Mouse (Mus musculus) E14TG2a.4 (cell line): ENCODE data around the gene Vcl.

Experiments used
- H3K27me3 ChIP-seq: 2 replicates; pipeline ENCODE4 v1.6.1; 2014; ENCODE audit warnings: low read length, control low read depth; ENCODE audit not compliant: insufficient read depth
- H3K36me3 ChIP-seq: 2 replicates; pipeline ENCODE4 v1.6.1; 2014; ENCODE audit warnings: low read length, control low read depth; ENCODE audit not compliant: insufficient read depth
- H3K4me1 ChIP-seq: replicated peaks from 2 replicates; pipeline ENCODE4 v1.6.1; 2014; ENCODE audit warnings: low read depth, low read length, control low read depth
- H3K4me3 ChIP-seq: replicated peaks from 2 replicates; pipeline ENCODE4 v1.5.1; 2014; ENCODE audit warnings: mild to moderate bottlenecking, low read length
- H3K9me3 ChIP-seq: 2 replicates; pipeline ENCODE4 v1.6.1; 2014; ENCODE audit warnings: low read length, control low read depth
- CTCF ChIP-seq: conservative IDR thresholded peaks from 2 replicates; pipeline ENCODE4 v1.5.1; 2014; ENCODE audit warnings: low read length
- NANOG ChIP-seq: IDR thresholded peaks from 2 replicates; pipeline ENCODE4 v1.6.1; 2014; ENCODE audit warnings: borderline replicate concordance, low read length, mixed read lengths
- POU5F1 ChIP-seq: IDR thresholded peaks from 2 replicates; pipeline ENCODE4 v1.6.1; 2014; ENCODE audit warnings: low read length, borderline replicate concordance

Gene Vcl

DNA sequence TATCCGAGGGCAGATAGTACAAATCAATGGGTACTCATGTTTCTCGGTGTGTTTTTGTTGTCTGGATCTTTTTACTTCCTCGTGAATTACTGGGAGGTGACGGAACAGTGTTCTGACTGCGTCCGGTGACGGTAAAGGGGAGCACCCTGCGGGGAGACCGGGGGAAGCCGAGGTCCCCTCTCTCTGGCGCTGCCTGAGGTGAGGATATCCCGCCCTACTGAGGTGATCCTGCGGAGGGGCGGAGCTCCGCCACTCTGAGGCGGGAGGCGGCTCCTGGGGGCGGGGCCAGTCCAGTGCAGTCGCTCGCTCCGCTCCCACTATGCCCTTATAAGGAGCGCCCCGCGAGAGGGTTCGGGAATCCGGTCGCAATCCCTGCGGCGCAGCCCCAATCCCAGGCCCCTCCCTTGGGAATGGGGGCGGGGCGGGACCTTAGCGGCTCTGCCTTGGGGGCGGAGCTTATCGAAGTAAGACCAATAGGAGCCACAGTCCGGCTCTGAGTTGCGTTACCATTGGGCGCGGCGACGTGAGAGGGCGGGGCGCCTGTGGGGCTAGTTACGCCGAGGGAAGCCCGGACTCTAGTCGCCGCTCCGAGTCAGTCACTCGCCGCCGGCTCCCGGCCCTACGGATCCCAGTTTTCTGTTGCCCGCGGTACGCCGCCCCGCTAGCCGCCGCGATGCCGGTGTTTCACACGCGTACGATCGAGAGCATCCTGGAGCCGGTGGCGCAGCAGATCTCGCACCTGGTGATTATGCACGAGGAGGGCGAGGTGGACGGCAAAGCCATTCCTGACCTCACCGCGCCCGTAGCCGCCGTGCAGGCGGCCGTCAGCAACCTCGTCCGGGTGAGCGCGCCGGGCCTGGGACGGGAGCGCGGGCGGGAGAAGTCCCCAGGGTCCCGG is at the start of gene Vcl:
Gene Vcl (plus strand): TSS at position 551 of the 898 bp plus-strand sequence.
- Histone ChIP-seq H3K9me3 (no peaks in the 10 kb centered on the region), H3K36me3 (peaks cover 3% of the 10 kb centered on the region; the same call in 1 of the 2 replicates), H3K4me3 (peak within 1 kb of the TSS; percentile 99), H3K27me3 (peaks cover 4% of the 10 kb centered on the region; the same call in 1 of the 2 replicates), H3K4me1 (peaks cover 31% of the 10 kb centered on the region)
- TF ChIP-seq CTCF (no peak), NANOG (no peak), POU5F1 (no peak)

DNA sequence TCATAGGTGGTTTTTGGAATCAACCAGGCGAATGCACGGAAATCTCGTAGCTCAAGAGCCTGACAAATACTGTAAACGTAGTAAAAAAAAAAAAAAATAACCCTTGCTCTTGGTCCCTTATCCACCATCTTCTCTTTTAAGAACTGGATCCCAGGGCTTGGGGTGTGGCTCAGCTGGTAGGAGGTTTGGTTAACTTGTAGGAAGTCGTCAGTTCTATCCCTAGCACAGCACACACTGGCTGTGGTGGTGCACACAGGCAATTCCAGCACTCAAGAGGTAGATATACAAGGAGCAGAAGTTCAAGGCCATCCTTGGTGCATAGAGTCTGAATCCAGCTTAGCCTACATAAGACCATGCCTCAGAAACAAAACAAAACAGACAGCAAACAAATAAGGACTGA is 44.5 kb upstream of the Vcl start:
- H3K4me1 ChIP-seq: peaks cover 34% of the 10 kb centered on the region

DNA sequence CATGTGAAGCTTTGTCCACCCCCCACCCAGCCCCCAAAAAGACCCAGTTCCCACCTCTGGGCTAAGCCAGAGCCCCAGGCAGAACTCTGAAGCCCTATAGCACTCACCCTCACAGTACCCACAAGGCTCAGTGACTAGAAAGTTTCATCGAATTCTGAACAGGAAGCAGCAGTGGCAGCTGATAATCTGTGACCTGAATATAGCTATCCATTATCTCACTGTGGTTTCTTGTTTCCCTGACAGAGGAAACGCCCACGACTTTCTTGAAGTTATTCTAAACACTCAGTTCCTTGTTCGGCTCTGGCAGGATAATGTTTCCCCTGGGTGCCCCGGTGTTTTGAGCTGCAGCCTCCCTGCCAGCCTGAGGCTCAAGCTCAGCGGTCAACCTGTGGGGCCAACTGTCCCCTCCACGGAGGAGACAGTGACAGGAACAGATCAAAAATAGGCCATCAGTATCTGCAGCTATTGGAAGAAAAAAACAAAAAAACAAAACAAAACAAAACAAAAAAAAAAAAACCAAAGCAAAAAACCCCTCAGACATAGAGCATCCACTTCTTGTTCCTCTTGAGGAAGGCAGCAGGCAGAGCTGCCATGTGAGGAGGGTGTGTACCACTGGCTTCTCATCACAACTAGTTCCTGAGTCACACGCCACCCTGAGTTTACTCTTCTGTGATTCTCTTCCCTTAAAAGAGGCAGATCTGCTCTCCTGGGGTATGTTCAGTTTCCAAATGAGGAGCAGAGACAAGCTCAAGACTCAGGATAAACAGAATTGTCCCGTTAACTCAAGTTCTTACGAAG is 43.9 kb upstream of the Vcl start:
- Histone ChIP-seq H3K9me3 (no peaks in the 10 kb centered on the region), H3K4me3 (no peak overlapping the region), H3K27me3 (0 out of 2 replicates have a peak, but pooled peaks cover 4% of the 10 kb centered on the region), H3K36me3 (no peaks in the 10 kb centered on the region), H3K4me1 (peaks cover 34% of the 10 kb centered on the region)
- TF ChIP-seq CTCF (no peak), NANOG (no peak), POU5F1 (no peak)

More for the DNA sequence above, 44.5 kb upstream of the Vcl start:
- 0 out of 2 replicates have a peak, but pooled peaks cover 4% of the 10 kb centered on the region for H3K27me3 ChIP-seq
- H3K4me3 ChIP-seq: no peak overlapping the region
- no peaks in the 10 kb centered on the region for H3K9me3 ChIP-seq
- H3K36me3 ChIP-seq: no peaks in the 10 kb centered on the region
- TF ChIP-seq POU5F1 (no peak), CTCF (no peak), NANOG (no peak)

DNA sequence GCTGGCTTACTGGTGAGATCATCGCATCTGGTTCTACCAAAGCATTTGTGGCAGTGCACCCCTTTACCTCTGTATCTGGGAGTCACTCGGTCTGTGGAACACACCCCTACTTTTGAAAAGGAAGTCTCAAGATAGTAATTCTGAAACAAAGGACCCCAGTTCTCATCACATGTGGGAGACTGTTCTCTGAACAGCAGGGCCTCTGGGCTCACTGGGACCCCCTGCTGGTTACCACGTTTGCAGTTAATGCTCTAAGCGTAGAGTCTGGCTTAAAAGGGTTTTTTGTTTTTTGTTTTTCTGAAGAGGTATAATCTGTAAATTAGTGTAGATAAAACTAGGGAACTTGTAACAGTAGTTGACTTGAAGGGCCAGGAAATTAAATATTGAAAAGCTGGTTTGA is 42.9 kb upstream of the Vcl start:
- Histone ChIP-seq H3K9me3 (no peaks in the 10 kb centered on the region), H3K36me3 (no peaks in the 10 kb centered on the region), H3K27me3 (0 out of 2 replicates have a peak, but pooled peaks cover 4% of the 10 kb centered on the region), H3K4me1 (peaks cover 34% of the 10 kb centered on the region), H3K4me3 (no peak overlapping the region)
- TF ChIP-seq CTCF: no peak
- TF ChIP-seq NANOG: no peak
- TF ChIP-seq POU5F1: no peak

DNA sequence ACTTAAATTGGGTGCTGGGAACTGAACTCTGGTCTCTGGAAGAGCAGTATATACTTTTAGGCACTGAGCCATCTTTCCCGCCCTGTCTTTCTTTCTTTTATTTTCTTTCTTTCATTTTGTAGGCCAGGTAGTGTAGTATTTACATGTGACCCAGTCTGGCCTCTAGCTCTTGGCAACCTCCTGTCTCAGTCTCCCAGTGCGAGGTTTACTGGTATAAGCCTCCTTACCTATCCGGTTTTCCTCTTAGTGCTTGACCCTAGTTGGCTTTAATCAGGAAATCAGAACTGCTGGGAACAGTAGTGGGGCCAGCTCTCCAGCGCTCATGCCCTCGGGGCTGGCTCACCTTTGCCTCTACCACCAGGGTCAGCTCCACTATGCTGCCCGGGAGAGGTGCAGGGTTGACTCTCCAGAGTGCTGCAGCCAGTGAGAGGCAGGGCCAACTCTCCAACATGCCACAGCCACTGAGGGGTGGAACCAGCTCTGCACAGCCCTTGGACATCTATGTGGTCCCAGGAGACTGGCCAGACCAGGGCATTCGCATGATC is 41.6 kb upstream of the Vcl start:
- TF ChIP-seq POU5F1: no peak
- TF ChIP-seq CTCF: no peak
- H3K4me1 ChIP-seq: peaks cover 48% of the 10 kb centered on the region
- H3K9me3 ChIP-seq: no peaks in the 10 kb centered on the region
- H3K27me3 ChIP-seq: 0 out of 2 replicates have a peak, but pooled peaks cover 4% of the 10 kb centered on the region
- no peaks in the 10 kb centered on the region for H3K36me3 ChIP-seq
- no peak overlapping the region for H3K4me3 ChIP-seq

DNA sequence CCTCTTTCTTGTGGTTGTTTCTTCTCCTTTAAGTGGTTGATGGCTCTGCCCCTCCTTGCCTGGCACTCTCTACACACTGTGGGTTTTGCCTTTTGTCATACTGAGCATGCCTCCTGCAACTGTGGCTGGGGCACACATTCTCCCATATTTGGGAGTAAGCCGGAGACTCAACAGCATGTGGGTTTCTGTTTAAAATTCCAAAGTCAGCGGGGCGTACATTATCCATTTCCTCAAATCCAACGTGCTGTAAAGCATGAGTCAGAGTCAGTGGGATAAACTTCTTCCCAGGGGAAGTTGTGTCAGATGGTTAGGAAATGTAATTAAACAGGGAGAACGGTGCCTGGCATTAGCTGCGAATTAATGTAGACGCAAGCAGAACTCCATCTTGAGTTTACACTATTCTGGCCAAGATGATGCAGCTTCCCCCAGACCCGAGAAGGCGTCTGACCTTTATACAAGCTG is 37.2 kb upstream of the Vcl start:
- Histone ChIP-seq H3K4me3 (no peak overlapping the region), H3K4me1 (peaks cover 38% of the 10 kb centered on the region), H3K27me3 (no peaks in the 10 kb centered on the region), H3K36me3 (no peaks in the 10 kb centered on the region), H3K9me3 (no peaks in the 10 kb centered on the region)
- TF ChIP-seq POU5F1 (no peak), CTCF (no peak), NANOG (peak; percentile 92)

DNA sequence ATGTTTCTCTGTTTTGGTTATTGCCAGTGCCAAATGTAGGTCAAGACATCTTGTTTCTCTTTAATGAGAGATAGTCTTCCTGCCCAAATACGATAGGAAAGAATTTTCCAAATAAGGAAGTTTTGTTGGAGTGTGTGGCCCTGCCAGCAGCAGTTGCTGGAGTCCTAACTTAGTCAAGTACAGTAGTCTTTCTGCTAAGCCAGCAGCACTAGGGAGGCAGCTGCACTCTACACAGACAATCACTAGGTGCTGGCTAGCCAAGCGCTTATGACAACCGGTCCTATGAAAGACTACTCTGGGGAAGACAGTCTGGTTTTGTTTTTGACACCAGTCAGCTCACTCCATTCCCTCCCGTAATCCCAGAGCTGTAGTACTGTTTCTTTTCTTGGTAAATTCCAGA is 35.4 kb upstream of the Vcl start:
- H3K27me3 ChIP-seq: no peaks in the 10 kb centered on the region
- no peaks in the 10 kb centered on the region for H3K9me3 ChIP-seq
- no peaks in the 10 kb centered on the region for H3K36me3 ChIP-seq
- H3K4me1 ChIP-seq: peaks cover 28% of the 10 kb centered on the region
- H3K4me3 ChIP-seq: no peak overlapping the region
- TF ChIP-seq NANOG (no peak), POU5F1 (no peak), CTCF (no peak)

DNA sequence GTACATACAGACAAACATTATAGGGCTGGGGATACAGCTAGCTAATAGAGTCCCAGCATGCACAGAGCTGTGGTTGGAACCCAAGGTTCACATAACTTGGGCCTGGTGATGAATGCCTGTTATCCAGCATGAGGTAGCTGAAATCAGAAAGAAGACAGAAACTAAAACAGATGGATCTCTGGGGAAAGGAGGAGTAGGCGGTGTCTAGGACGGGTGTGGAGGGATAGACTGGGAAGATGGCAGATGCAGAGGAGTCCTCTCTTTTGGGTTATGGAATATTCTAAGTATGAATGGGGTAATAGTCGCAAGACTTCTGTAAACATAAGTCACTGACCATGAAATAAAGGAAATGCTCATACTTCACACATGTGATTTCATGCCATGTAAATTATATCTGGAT is 27.9 kb upstream of the Vcl start:
- Histone ChIP-seq H3K27me3 (no peaks in the 10 kb centered on the region), H3K36me3 (no peaks in the 10 kb centered on the region), H3K4me3 (no peak overlapping the region), H3K9me3 (no peaks in the 10 kb centered on the region), H3K4me1 (no peaks in the 10 kb centered on the region)
- TF ChIP-seq CTCF (no peak), NANOG (no peak), POU5F1 (no peak)
